Mouse (Mus musculus) telencephalon, adult 2 months (tissue): ENCODE measurements around the gene Sytl3.
"Not testable (repeated sequence)": the region's sequence is repeated elsewhere in the genome, so short reads cannot be mapped to it uniquely, and the experiment has no call there.

Experiments
- DNase-seq: peaks from one replicate; pipeline ENCODE4 v3.0.0-alpha.2; 2011; ENCODE audit warnings: low read depth, low spot score

The Sytl3 gene

GRCm38 (mm10) chr17:6658801-6659200 is at the start of gene Sytl3:
TSS of gene Sytl3 (plus strand) at chr17:6659093.
- not testable (repeated sequence) for DNase-seq

- DNase-seq, result not testable (repeated sequence)
Observed at GRCm38 (mm10) chr17:6613524-6613923, 45.4 kb upstream of the Sytl3 start.

- DNase-seq, result not testable (repeated sequence)
Observed at GRCm38 (mm10) chr17:6614316-6614715, 44.6 kb upstream of the Sytl3 start.

- DNase-seq, result not testable (repeated sequence)
Observed at GRCm38 (mm10) chr17:6616731-6617130, 42.2 kb upstream of the Sytl3 start.

- DNase-seq, result not testable (repeated sequence)
Observed at GRCm38 (mm10) chr17:6617689-6618400, 41.0 kb upstream of the Sytl3 start.

GRCm38 (mm10) chr17:6619271-6619670 is 39.6 kb upstream of the Sytl3 start:
- DNase-seq, result not testable (repeated sequence)

GRCm38 (mm10) chr17:6620035-6620434 is 38.9 kb upstream of the Sytl3 start:
- not testable (repeated sequence) for DNase-seq

GRCm38 (mm10) chr17:6620730-6621451 is 38.0 kb upstream of the Sytl3 start:
- not testable (repeated sequence) for DNase-seq

GRCm38 (mm10) chr17:6621976-6622375 is 36.9 kb upstream of the Sytl3 start:
- not testable (repeated sequence) for DNase-seq

GRCm38 (mm10) chr17:6624926-6625558 is 33.9 kb upstream of the Sytl3 start:
- not testable (repeated sequence) for DNase-seq

- DNase-seq, result not testable (repeated sequence)
Observed at GRCm38 (mm10) chr17:6630398-6630797, 28.5 kb upstream of the Sytl3 start.

- DNase-seq, result not testable (repeated sequence)
Observed at GRCm38 (mm10) chr17:6632850-6633249, 26.0 kb upstream of the Sytl3 start.

- not testable (repeated sequence) for DNase-seq
Observed at GRCm38 (mm10) chr17:6635781-6636180, 23.1 kb upstream of the Sytl3 start.

GRCm38 (mm10) chr17:6636861-6637260 is 22.0 kb upstream of the Sytl3 start:
- no peak for DNase-seq

GRCm38 (mm10) chr17:6637434-6637833 is 21.5 kb upstream of the Sytl3 start:
- DNase-seq, result not testable (repeated sequence)

- not testable (repeated sequence) for DNase-seq
Observed at GRCm38 (mm10) chr17:6638444-6638843, 20.4 kb upstream of the Sytl3 start.

- DNase-seq, result not testable (repeated sequence)
Observed at GRCm38 (mm10) chr17:6639486-6639885, 19.4 kb upstream of the Sytl3 start.

GRCm38 (mm10) chr17:6640044-6640637 is 18.8 kb upstream of the Sytl3 start:
- not testable (repeated sequence) for DNase-seq

GRCm38 (mm10) chr17:6640771-6641429 is 18.0 kb upstream of the Sytl3 start:
- not testable (repeated sequence) for DNase-seq

- DNase-seq, result not testable (repeated sequence)
Observed at GRCm38 (mm10) chr17:6644210-6644609, 14.7 kb upstream of the Sytl3 start.

GRCm38 (mm10) chr17:6644673-6645072 is 14.2 kb upstream of the Sytl3 start:
- not testable (repeated sequence) for DNase-seq
